Mouse (Mus musculus) olfactory bulb, adult 2 months (tissue): ENCODE data around the gene Bbs5.

Experiments used
- CTCF ChIP-seq: fragments of 200-500 bp; IDR thresholded peaks from 2 replicates; pipeline ENCODE4 v1.5.1; 2012; ENCODE audit warnings: low read depth, mild to moderate bottlenecking, low read length, moderate library complexity; ENCODE audit not compliant: insufficient read depth
- POLR2A ChIP-seq: fragments of 200-500 bp; IDR thresholded peaks from 2 replicates; pipeline ENCODE4 v1.6.1; 2012; ENCODE audit warnings: mild to moderate bottlenecking, low read depth, low read length, moderate library complexity; ENCODE audit not compliant: insufficient read depth

DNA sequence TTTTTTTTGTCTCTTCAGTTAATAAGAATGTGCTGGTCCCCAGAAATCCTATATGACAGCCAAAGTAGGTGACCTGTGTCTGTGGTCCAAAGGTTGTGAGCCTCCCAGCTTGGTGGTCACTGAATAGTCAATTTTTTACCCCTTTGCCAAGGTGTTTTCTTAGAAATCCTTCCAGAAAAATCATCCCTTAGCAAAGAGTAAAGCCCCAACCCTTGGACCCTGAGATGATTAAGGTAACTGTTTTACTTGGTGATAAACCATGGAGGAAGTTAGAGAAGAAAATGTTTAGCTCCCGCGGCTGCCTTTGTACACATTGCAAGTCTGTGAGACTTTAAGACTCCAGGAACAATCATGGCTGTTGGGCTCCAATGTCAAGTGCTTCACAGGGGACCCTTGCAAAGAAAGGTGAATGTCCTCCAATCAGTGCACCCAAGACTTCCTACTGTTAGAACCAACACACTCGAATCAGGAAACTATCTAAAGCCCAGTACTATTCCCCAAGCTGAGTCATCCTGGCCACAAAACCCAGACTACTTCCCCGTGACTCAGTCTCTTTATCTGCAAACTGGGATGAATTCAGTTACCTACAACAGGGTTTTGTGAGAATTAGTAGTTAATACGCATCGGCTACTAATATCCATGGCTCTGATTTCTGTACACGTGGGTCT, 43.1 kb upstream of the Bbs5 start:
- TF ChIP-seq POLR2A (no peak), CTCF (no peak)
